Mouse (Mus musculus): ENCODE results near the gene Znrf3. TPM values are rescaled to one million over a fixed set of nuclear protein-coding genes. Genes with fewer than 3 reads are reported as not detected.

Gene Znrf3
- total RNA-seq, 2 experiments from 2014 or later = 9.4 to 9.7 TPM

DNA sequence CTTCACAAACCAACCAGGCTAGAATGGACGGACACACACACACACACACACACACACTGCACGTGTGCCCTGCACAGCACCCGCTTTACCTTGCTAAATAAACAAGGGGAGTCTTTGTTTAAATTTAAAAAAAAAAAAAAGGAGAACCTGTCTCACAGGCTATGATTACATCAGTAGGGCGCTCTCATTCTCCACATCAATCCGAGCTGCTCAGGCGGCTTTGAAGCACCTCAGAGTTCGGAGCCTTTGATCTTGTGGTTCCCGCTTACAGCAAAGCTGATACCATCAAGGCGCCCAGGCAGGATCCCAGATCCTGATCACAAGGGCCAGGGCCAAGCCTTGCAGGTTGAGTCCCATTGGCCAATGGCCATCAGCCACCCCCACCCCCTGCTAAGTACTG, 33.1 kb downstream of the Znrf3 start:
- DNase-seq (ENCODE audit: low spot score) = no peak
- intact Hi-C loops (cut with DNase I) = no loop called here

DNA sequence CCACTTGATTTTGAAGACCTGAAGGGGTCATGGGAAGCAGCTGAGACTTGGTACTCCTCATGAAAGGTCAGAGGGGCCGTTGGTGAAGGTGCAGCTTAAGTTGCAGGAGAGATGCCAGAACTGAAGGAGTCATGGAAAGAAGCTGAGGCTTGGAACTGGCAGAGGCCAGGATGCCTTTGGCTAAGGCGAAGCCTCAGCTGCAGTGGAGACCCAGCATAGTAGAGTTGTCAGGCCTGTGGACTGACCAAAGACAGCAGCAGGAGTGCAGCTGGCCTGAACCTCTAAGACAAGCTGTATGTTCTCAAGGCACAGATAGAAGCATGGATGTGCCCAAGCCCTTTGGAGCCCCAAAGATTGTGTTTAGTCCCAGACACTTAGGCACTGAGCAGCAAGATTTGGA, 40.5 kb downstream of the Znrf3 start:
- no peak for DNase-seq (ENCODE audit: low spot score)
- intact Hi-C loops (cut with DNase I) = no loop called here

DNA sequence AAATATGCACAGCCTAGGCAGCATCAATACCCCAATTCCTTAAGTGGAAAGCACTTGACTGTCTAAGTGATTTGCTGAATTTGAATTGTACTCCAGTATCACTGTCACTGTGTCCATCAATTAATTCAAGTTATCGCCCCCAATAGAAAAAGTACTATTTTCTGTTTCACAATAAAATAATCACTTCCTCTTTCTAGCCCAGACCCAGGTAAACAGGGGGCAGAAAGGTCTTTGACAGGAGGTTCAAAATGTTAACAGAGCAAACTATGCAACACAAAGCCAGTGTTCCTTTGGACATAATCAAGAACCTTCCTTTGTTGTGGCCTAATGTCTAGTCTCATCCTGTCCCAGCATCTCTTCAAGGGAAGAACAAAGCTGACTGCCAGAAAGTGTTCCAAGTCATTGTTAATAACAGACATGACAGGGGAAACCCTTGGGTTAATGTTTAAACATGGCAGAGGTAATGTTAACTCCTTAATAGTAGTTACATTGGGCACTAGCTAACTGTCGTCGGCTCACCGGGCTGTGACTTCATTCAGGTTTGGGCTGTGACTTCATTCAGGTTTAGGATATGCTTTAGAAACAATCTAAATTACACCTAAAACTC, 42.4 kb downstream of the Znrf3 start:
- no peak for DNase-seq (ENCODE audit: low spot score)
- intact Hi-C loops (cut with DNase I) = no loop called here

DNA sequence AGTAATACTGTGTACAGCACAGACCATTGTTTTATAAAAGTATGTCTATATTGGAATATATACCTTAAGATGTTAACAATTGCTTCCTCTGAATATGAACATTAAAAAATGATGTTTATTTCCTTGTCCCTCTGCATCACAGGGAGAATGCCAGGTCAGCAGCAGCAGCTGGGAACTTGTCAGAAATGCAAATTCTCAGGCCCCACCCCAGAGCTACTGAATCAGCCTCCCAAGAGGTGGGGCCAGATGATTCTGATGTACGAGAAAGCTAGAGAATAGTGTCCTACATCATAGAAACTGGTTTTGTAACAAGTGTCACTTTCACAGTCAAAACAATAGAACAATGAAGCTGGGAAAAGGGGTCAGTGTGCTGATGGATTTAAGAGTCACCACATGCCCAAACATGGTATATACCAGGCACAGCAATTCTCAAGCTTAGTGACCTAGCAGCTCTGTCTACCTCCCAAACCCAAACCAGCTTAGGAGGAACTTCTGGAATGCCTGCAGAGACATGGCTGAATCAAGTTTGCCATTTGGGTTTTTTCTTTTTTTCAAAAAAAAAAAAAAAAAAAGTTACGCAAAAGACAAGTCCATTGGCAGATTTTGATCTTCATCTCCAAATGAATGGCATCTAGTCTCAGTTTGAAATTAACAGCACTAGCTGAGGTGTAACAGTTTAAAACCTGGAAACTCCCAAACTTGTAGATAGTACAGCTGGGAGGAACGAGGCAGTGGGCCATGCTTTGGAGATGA, 46.2 kb downstream of the Znrf3 start:
- intact Hi-C loops (cut with DNase I) = no loop called here
- DNase-seq (ENCODE audit: low spot score) = no peak

DNA sequence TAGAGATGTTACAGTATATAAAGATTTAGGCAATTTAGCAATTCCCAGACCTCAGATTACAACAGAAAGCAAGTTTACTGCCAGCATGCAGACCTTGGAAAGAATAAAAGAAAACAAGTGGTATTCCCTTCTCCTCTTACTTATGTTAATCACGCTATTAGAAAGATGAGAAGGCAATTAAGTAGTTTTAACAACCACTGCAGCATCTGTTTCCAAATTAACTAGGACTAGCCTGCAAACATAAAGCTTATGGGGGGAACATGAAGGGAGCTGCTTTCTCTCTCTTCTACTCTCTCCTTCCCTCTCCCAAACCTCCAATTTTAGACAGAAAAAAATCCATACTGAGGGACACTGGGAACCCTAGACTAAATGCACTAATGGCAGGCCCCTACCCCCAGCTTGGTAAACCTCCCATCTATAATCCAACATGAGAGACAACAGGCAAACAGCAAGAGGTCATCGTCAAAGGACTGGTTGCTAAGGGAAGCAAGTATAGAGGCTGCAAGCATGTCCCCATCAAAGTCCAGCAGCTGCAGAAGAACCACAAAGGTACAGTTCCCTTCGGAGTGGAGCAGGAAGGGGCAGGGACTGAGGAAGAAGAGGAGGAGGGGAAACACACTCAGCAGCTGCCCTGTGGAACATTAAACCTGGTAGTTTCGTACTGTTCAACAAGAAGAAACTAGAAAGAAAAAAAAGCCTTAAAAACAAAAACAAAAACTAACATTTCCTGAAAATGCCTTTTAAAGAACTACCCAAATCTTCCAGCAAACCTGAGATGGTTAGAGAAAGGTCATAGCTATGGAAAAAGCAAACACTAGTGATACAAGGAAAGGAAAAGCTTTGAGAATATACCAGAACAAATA, 53.4 kb downstream of the Znrf3 start:
- DNase-seq (ENCODE audit: low spot score) = no peak
- intact Hi-C loops (cut with DNase I) = no loop called here

DNA sequence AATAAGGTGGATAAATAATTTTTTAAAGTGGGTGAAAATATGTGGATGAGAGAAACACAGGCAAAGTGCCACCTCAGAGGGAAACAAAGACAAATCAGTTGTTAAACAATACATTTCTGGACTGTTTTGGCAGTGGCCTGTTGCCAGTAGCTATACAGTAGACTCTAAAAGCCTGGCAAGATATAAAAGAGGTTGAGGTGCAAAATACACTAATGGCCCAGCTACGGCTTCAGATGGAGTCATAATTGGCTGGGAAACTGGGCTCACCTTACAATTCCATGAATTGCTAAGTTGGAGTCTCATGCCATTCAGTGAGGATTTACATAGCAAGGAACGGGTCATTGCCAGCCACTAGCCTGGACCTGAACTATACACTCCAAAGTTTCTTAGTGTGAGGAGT, 62.0 kb downstream of the Znrf3 start:
- intact Hi-C loops (cut with DNase I) = no loop called here
- DNase-seq (ENCODE audit: low spot score) = no peak

DNA sequence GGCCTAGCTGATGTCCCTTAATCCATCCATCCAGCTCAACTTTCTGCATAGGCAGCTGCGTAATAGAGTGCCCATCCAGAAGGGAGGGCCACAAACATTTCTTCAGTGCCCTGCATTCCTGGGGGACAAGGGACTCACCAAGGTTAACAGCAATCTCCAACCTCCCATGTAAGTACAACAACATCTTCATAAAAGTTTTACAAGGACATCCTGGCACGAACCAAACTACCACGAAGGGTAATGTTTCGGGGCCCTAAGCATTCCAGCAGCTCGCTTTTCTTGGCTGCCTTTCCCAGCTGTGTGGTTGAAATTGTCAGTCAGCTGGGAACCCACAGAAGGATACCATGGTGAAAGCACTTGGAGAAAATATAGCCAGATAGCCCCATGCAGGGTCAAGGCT, 63.4 kb downstream of the Znrf3 start:
- DNase-seq (ENCODE audit: low spot score) = peak; percentile 1
- intact Hi-C loops (cut with DNase I) = no loop called here

DNA sequence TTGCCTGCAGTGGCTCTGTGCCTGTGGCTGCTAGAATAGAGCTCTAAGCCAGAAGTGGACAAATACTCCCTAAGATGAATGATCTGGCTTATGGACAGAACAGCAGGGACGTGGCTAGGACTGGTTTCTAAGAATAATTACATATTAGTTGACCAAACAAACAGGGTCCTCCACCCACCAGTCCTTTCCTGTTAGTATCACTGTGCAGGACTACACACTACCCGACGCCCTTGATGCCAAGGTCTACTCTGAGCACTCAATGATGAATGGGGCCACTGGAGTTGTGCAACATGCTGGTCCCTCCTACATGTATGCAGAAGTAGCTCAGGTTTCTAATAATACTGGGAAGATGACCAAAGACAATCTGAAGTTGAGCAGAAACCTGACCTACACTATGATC, 64.4 kb downstream of the Znrf3 start:
- no peak for DNase-seq (ENCODE audit: low spot score)
- intact Hi-C loops (cut with DNase I) = no loop called here

DNA sequence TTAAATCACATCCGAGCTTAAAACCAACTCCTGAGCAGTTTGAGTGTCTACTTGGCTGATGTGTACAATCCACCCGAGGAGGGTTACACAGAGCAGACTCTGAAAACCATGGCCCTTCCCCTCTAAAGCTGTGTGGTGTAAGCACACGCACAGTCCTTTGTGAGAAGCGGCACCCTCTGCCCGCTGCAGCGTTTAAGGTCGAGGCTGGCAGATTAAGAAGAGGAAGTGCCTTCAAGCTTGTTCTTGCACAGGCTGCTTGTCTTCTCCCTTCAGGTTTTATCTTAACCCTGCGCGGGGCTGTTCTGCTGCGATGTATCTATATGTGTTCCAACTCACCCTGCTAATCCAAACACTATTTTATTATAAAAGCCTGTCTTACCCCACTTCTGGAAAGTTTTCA, 75.5 kb downstream of the Znrf3 start:
- DNase-seq (ENCODE audit: low spot score) = no peak
- intact Hi-C loops (cut with DNase I) = no loop called here

DNA sequence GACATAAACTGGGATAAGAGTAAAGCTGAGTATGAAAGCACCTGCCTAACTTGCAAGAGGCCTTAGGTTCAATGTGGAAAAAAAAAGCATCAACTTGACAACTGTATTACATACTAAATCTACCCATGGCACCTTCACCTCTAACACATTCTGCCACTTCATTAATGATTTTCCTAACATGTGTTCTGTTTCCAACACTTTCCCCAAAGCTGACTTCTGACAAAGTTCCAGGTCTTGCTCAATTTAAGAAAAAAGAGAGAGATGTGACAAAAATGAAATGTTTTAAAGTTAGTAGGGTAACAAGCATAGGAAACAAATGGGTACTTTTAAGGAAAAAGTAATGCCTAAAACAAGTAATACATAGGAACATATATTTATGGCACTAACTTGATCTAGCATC, 76.2 kb downstream of the Znrf3 start:
- no peak for DNase-seq (ENCODE audit: low spot score)
- intact Hi-C loops (cut with DNase I) = no loop called here

DNA sequence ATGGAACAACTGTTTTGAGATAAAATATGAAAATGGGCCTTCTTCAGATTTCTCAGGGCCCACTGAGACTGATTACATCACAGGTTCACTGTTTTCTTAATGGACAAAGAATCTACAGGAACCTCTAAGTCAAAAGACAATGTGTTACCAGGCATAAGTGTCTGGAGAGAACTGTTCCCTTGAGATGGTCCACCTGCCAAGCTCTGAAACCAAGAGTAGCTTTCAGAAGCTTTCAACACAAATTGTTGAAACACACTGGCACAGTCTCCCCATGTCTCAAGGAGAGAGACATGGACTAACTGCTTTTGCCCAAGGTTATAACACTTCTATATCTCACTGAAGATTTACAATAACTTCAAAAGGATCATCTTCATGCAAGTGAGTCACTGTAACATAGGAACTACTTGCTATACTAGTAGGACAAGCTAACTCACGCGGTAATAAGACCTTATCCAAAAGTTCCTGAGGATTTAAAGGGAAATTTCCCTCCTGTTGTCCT, 89.3 kb downstream of the Znrf3 start:
- intact Hi-C loops (cut with DNase I) = no loop called here
- no peak for DNase-seq (ENCODE audit: low spot score)

DNA sequence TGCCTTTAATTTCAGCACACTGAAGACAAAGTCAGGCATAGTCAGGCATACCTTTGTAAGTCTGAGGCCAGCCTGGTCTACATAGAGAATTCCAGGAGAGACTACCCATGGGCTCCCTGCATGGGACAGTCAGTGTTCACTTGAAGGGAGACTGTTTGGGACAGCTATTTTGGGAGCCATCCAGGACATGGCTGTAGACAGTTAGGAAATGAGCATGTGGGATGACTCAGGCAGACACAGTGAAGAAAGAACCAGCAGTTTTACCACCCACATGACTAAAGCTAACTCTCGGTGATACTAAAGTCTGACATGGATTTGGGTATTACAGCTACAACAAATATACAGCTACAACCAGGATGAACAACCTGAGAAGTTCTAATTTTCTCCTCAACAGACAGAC, 89.9 kb downstream of the Znrf3 start:
- no peak for DNase-seq (ENCODE audit: low spot score)
- intact Hi-C loops (cut with DNase I) = no loop called here

DNA sequence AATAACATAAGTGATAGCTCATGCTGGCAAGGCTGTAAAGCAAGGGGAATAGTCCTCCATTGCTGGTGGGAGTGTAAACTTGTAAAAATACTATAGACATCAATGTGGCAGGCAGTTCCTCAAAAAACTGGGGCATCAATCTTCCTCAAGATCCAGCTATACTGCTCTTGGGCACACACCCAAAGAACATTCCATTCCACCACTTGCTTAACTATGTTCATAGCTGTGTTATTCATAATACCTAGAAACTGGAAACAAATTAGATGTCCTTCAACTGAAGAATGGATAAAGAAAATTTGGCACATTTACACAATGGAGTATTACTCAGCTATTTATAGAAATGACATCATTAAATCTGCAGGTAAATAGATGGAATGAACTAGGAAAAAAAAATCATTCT, 91.6 kb downstream of the Znrf3 start:
- intact Hi-C loops (cut with DNase I) = no loop called here
- no peak for DNase-seq (ENCODE audit: low spot score)

DNA sequence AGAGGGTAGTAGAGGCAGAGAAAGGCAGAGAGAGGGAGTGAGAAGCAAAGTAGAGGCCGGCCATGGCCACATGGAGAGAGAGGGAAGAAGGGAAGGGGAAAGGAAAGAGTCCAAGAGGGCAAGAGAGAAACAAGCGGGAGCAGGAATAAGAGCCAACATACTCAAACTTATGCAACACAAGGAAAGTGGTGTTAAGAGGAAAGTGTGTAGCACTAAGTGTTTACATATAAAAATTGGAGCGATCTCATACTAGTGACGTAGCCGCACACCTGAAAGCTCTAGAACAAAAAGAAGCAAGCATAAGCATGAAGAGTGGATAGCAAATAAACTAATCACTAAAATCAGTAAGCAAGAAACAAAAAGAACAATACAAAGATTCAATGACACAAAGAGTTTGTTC, 95.2 kb downstream of the Znrf3 start:
- intact Hi-C loops (cut with DNase I) = no loop called here
- DNase-seq (ENCODE audit: low spot score) = no peak

DNA sequence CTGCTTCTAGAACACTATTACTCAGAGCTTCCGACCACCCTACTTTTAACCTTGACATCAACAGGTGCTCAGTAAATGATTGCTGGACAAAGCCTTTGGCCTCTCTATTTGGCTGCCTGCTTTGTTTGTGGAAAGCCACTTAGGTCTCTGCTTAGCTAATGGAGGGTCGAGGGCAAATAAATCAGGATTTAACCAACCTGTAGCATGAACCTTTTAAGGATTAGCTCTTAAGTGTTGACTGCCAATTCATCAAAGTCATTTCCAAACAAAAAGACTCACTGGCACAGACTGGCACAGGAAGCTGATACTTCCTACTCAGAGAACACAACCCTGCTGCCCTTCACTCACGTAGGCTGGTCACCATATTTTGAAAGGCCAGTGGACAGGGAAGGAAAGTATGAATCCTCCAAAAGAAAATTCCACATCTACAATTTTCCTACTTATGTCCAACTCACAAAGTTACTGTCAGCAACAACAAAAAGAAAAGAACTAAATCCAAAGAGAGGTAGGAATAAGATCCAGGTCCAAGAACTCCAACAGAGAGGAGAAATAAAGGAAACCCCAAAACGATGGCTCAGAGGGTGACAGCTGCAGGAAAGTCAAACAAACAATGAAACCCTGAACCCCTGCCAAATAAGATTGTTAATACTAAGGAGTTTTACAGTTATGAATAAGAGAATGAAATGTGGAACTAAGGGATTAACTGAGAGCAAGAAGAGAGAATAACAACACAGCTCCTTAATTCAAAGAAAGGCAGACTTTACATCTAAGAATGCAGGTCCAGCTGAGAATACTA, 97.6 kb downstream of the Znrf3 start:
- intact Hi-C loops (cut with DNase I) = no loop called here
- DNase-seq (ENCODE audit: low spot score) = no peak

DNA sequence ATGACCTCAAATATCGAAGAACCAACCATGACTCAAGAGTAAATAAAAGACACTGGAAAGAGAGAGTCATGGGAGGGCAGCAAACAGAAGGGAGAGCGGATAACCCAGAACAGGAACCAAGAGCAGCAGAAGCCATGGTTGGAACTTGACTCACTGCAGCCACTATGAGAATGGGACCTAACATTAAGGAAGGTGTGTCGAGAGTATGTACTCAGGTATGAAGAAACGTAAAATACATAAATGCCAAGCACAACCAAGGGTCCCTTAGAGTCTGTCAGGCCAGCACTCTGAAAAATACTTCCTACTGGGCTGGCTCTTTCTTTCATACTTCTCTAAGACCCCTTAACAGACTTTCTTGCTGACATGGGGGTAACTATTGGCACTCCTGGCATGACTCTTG, 100.9 kb downstream of the Znrf3 start:
- intact Hi-C loops (cut with DNase I) = no loop called here

DNA sequence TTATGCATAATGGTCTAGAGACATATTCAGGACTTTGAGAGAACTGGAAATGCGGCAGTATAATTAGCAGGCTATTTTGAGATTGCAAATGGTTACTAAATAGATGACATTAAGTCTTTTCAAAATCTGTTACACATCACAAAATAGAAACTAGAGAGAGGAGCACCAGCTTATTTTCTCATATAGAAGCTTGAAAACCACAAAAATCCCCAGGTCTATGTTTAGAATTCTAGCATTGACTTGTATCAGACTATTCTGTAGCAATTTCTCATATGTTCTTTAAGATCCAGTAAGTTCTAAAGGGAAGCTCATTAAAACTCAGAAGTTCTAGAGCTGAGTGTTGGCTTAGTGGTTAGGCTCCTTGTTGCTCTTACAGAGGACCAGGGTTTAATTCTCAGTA, 104.9 kb downstream of the Znrf3 start:
- DNase-seq (ENCODE audit: low spot score) = no peak
- intact Hi-C loops (cut with DNase I) = no loop called here

More for the DNA sequence above, 100.9 kb downstream of the Znrf3 start:
- no peak for DNase-seq (ENCODE audit: low spot score)

DNA sequence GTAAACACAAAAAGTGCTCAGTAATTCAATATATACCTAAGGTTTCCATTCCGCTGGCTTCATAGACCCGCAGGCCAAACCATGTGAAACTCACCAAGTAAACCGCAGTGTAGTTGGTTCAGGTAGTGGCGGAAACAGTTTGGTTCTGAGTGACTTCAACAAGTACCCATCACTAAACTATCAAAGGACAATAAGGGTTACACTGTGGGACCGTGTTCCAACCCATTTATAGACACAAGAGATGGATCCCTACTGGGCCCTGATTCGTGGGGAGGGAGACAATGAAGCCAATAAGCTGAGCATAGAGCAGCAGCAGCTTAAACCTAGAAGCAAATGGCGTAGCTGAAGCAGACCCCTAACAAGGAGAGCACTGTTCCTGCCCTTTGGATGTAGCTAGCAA, 107.8 kb downstream of the Znrf3 start:
- no peak for DNase-seq (ENCODE audit: low spot score)
- intact Hi-C loops (cut with DNase I) = no loop called here

DNA sequence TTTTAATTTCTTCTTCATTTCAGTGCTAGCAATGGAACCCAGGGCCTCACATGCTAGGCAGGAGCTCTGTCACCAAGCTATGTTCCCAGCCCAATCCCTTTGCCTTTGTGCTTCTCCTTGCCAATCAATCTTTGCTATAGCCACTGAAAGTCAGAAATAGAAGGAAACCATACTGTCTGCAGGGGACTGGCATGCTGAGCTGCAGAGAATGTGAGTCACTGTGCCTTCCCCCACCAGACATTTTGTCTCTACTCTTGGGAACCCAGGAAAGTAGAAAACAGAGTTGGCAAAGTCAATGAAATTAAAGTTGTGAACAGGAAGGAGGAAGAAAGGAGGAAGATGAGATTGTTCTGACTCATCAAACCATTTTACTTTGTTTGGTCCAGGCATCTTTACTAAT, 108.4 kb downstream of the Znrf3 start:
- intact Hi-C loops (cut with DNase I) = no loop called here
- DNase-seq (ENCODE audit: low spot score) = no peak

DNA sequence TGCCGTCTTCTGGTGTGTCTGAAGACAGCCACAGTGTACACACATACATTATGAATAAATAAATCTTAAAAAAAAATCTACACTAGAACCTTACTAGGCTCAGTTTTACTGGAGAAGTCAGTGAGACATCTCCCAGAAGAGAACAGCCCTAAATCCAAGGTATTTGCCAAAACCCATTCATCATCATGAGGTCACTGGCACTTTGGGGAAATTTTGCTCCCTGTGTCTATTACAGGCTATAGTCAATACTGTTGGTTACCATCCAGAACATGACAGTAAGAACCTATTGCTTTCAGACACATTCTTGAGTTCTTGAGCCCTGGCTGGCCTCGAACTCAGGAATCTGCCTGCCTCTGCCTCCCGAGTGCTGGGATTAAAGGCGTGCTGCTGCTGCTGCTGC, 113.8 kb downstream of the Znrf3 start:
- DNase-seq (ENCODE audit: low spot score) = no peak
- intact Hi-C loops (cut with DNase I) = no loop called here
